Mouse (Mus musculus): Measurements from ENCODE around the gene Rassf6.

Rassf6 gene

DNA sequence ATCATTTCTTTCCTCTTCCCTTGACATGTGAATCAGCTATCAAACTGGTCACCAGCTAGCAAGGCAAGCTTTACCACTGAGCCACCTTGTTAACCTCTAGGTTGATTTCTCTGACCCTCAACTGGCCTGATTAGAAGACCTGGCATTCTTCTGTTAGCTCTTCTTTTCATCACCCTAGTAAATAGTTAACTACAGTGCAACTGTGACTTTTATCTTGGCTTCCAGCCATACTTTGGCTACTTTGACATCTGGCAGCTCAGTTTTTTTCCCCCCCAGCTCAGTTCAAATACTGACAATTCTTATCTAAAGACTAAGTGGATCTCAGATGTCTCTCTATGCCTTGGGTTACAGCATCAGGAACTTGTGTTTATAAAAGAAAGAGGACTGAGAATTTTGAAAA is 72.1 kb downstream of the Rassf6 start:
- no peak for DNase-seq (ENCODE audit: low spot score)

DNA sequence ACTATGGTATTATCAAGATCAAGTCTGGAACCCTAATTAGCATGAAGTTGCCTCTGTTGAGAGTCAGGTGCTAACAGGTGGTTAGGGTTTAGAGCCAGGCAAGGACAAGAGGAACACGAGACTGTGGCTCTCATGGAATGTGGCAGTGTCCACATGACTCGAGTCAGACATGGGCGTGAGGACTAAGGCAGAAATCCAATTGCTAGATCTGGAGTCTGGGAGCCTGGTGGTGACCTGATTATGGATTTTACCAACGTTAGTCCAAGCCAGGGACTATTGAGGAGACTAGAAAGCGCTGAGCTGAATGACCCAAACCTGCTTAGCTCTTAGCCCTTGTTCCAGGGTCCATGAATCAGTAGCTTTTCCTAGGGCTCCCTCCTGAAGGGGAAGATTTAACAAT is 72.7 kb downstream of the Rassf6 start:
- no peak for DNase-seq (ENCODE audit: low spot score)

DNA sequence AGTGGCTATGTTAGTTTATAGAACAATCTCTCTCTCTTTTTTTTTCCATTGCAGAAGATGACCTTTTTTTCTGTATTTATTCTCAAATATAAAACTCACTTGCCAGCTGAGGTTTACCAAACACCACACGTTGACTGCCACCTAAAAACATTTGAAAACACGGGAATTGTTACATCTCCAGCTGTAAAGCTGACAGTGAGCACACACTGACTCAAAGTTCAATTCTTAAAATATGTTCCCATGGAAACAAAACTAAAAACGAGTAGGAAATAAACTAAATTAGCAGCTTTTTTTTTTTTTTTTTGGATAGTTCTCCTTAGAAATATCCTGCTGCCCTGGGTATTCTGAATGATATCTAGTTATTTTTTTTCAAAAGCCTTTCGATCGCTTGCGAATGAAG is 75.3 kb downstream of the Rassf6 start:
- DNase-seq (ENCODE audit: low spot score), result no peak

DNA sequence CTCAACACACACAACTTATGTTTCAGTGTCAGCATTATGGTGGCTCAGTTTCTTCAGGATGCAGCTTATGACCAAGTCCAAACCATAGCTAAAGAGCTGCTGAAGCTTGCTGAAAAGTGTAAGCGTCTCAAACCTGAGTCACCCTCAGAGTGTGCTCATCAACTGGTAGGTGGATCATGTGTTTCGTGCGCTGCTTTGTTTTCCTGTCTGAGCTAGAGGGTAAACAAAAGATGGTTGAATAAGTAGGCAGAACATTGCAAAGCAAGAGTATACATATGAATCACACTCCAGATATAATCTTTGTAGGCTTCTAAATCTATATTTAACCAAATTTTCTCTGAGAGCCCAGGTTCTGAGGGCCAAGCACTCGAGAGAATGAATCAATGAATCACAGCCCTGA is 76.3 kb downstream of the Rassf6 start:
- DNase-seq (ENCODE audit: low spot score), result no peak

DNA sequence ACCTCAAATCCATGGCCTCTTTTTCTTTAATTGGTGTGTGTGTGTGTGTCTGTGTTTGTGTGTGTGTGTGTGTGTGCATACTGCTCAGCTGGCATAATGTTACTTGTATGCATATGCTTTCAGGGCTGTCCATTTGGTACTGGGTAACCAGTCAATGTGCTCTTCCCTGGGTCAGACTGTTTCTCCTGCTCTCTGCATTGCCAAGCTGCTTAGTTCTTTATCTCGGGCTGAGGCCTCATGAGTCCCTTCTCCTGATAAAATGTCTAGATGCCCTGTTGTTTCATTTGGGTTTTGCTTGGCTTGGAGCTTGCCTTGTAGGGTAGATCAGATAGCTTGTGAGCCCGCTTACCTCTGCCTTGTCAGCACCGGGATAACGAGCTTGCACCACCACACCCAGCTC is 77.6 kb downstream of the Rassf6 start:
- no peak for DNase-seq (ENCODE audit: low spot score)

DNA sequence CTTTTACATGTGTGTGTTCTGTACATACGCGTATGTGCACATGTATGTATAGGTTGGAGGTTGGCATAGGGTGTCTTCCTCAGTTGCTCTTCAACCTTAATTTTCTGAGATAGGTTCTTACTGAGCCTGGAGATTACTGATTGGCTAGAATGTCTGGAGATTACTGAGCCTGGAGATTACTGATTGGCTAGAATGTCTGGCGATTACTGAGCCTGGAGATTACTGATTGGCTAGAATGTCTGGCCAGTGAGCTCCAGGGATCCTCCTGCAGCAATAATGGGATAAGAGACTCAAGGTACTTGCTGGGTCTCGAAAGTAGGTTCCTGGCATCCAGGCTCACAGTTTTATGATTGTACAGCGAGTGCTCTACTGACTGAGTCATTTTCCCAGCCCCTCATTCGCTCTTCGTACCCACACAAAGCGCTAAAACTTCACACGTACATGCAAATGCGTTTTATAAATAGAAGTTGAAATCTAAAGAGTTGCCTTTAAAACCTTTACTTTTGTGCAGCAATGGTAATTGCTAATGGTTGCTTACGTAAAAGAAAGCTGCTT is 78.7 kb downstream of the Rassf6 start:
- DNase-seq (ENCODE audit: low spot score), result no peak

DNA sequence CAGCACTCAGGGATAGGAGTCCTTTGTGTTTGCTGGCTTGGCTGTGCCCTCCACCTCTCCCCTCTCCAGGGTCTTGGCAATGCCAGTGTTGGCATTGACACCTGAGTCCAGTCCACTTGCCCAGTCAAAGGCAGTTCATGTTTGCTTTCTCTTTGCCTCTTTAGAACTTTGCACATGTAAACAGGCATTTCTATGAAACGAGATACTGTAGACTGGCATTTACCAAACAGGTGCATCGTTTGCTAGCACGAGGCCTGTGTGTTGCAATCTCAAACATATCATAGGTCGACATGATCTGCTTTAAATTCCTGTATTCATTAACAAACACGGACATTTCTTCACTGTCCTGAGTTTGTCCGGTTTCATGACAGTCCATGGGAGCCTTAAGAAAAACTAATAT is 79.7 kb downstream of the Rassf6 start, which contains the start of gene 5830473C10Rik:
Gene 5830473C10Rik, plus strand, starts transcription at position 365 of the 400 bp plus-strand sequence.
- DNase-seq (ENCODE audit: low spot score), result no peak

DNA sequence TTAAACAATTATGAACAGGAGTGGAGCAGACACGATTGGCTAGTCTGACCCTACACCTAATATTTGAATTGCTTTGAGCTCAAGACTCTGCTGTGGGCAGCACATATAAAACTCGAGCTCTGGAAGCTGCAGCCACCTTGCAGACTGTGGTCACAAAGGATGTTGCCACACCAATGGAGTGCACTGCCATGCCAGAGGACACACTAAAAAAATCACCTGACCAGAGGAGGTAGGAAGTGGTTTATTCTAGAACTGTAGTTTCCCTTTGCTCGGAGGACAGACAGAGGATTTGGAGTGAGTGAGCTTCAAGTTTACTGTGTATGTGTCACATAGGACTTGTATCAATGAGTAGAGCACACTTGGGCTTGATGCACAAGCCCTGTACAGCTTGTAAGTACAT is 84.4 kb downstream of the Rassf6 start:
- DNase-seq (ENCODE audit: low spot score), result no peak

Data from embryo, embryonic 10.5 days (tissue).